Mouse (Mus musculus): ENCODE measurements around the gene Bhlhb9. TPM values are rescaled to one million over a fixed set of nuclear protein-coding genes. Genes with fewer than 3 reads are reported as not detected.
"Not testable (repeated sequence)": the region's sequence is repeated elsewhere in the genome, so short reads cannot be mapped to it uniquely, and the experiment has no call there.

The Bhlhb9 gene
- not detected in 2 replicates for polyA plus RNA-seq (2012; ENCODE audit: insufficient read depth, insufficient read length, low replicate concordance, missing spikeins)

DNA sequence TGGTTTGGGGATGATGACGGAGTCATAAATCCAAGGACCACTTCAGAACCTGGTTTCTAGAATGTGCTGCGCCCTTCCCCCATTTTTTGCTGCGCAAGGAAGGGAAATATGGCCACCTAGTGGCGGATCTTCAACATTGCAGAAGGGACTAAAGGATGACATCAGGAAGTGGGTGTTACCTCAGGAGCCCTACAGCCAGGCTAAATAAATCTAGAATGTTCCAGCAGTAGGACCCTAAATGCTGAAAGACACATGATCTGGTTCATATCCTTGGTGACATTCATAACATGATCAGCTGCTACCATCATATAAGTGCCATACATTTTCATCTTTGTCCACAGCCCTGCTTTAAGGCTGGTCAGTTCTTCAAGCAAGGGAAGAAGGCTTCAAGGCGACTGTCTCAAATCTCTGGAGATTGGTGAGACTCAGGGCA lies at the start of gene Bhlhb9:
Bhlhb9 (plus strand) TSS at position 383 of the 433 bp plus-strand sequence.
- H3K4me1 ChIP-seq (ENCODE audit: control insufficient read depth, insufficient read depth, low read length), result not testable (repeated sequence)
- 14% methylated on average over 4 of the region's 5 CpGs for WGBS
- Histone ChIP-seq H3K4me3 (ENCODE audit: insufficient read depth, low read depth, low read length) (peak within 1 kb of the TSS; percentile 67), H3K27ac (ENCODE audit: insufficient read depth, low read depth, low read length) (peak within 1 kb of the TSS; percentile 80)

DNA sequence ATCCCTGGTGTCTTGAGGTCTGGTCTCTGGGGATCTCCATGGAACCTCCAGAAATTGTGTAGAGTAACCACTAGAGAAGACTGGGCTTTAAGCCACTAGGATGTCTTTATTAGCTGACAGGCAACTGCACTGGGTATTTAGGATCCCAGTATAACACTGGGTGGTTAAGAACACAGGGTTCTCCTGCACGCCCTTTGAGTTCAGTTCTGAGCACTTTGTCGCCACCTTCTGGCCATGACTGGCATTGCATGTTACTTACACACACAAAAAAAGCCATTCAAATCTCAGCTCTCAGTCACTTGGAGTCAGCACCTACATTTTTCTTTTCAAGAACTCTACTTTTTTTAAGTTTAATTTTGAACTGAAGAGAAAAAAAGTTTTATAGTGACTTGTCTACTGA lies 44.6 kb upstream of the Bhlhb9 start:
- no peak for TF ChIP-seq POLR2A (IDR thresholded peaks at IDR 0.05; ENCODE audit: insufficient read depth, low read depth, low read length)
- no peak for TF ChIP-seq CTCF (IDR thresholded peaks at IDR 0.05; ENCODE audit: insufficient read depth, low read depth, low read length)
- 2% methylated on average over 2 of the region's 2 CpGs for WGBS
- H3K4me3 ChIP-seq (ENCODE audit: insufficient read depth, low read depth, low read length), result no peak overlapping the region
- no peak overlapping the region for H3K27ac ChIP-seq (ENCODE audit: insufficient read depth, low read depth, low read length)
- no peaks in the 10 kb centered on the region for H3K4me1 ChIP-seq (ENCODE audit: control insufficient read depth, insufficient read depth, low read length)

DNA sequence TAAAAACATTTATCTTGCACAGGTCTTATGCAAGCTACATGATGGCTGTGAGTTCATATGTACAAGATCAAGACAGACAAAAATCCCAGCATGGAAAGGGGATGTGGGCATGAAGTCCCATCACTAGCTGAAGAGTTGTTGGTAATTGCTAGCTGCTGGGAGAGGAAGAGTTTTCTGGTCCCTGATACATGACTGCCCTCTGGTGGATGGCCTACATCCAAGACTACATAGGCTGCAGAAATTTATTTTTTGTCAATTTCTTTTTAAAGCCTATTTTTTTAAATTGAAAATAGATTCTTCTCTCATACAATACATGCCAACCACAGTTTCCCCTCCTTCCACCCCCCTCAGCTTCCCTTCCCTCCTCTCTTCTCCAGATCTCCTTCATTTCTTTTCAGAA lies 35.7 kb upstream of the Bhlhb9 start:
- no peak overlapping the region for H3K27ac ChIP-seq (ENCODE audit: insufficient read depth, low read depth, low read length)
- no peaks in the 10 kb centered on the region for H3K4me1 ChIP-seq (ENCODE audit: control insufficient read depth, insufficient read depth, low read length)
- no peak overlapping the region for H3K4me3 ChIP-seq (ENCODE audit: insufficient read depth, low read depth, low read length)
- TF ChIP-seq POLR2A (IDR thresholded peaks at IDR 0.05; ENCODE audit: insufficient read depth, low read depth, low read length) (no peak), CTCF (IDR thresholded peaks at IDR 0.05; ENCODE audit: insufficient read depth, low read depth, low read length) (no peak)

DNA sequence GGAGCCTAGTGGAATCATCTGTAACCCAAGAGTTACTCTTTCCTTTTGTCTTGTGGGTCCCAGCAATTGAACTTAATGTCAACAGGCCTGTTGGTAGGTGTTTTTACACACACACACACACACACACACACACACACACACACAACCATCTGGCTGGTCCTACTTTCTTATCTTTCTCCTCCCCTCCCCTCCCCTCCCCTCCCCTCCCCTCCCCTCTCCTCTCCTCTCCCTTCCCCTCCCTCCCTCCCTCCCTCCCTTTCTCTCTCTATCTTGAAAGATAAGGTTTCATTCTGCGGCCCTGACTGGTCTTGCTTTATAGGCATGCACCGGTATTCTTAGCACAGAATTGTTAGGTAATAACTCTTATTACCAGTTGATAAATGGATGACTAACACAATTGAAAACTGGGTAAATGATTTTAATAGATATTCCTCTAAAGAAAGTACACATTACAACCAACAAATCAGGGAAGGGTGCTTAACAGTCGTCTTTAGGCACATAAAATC lies 29.3 kb upstream of the Bhlhb9 start:
- Histone ChIP-seq H3K4me1 (ENCODE audit: control insufficient read depth, insufficient read depth, low read length) (no peaks in the 10 kb centered on the region), H3K27ac (ENCODE audit: insufficient read depth, low read depth, low read length) (no peak overlapping the region), H3K4me3 (ENCODE audit: insufficient read depth, low read depth, low read length) (no peak overlapping the region)
- TF ChIP-seq POLR2A (IDR thresholded peaks at IDR 0.05; ENCODE audit: insufficient read depth, low read depth, low read length), result no peak
- no peak for TF ChIP-seq CTCF (IDR thresholded peaks at IDR 0.05; ENCODE audit: insufficient read depth, low read depth, low read length)
- WGBS, result 66% methylated on average over 3 of the region's 3 CpGs

DNA sequence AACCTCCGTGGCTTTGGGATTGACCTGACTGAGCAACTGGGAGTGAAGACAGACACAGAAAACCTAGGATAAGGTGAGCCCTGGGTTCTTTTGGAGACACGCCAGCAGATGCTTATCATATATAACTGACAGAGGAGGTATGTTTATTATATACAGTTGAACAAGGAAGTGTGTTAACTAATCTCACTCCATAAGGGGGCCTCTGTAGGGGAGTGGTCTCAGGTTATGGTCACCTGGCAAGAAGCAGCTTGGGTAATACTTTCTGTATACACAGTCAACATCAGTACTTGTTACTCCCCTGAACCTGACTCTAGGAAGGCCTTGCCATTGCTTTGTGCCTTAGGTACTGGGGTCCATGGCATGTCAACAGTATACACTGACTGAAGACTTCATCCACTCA lies 28.8 kb upstream of the Bhlhb9 start:
- TF ChIP-seq POLR2A (IDR thresholded peaks at IDR 0.05; ENCODE audit: insufficient read depth, low read depth, low read length) (no peak), CTCF (IDR thresholded peaks at IDR 0.05; ENCODE audit: insufficient read depth, low read depth, low read length) (no peak)
- H3K4me1 ChIP-seq (ENCODE audit: control insufficient read depth, insufficient read depth, low read length), result no peaks in the 10 kb centered on the region
- H3K4me3 ChIP-seq (ENCODE audit: insufficient read depth, low read depth, low read length), result no peak overlapping the region
- WGBS, result 77% methylated on average over 2 of the region's 2 CpGs
- H3K27ac ChIP-seq (ENCODE audit: insufficient read depth, low read depth, low read length), result no peak overlapping the region

DNA sequence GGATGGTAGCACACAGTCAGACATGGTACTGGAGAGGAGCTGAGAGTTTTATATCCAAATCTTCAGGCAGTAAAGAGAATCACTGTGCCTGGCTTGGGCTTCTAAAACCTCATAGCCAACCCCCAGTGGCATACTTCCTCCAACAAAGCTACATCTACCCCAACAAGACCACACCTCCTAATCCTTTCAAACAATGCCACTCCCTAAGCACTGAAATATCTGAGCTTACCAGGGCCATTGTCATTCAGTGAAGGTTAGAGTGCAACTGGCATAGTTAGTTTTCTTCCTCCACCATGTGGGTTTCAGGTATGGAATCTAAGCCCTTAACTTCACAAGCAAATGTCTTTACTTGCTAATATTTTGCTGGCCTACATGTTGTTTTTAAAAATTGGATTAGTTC lies 5.9 kb upstream of the Bhlhb9 start:
- no peak overlapping the region for H3K27ac ChIP-seq (ENCODE audit: insufficient read depth, low read depth, low read length)
- H3K4me1 ChIP-seq (ENCODE audit: control insufficient read depth, insufficient read depth, low read length), result no peaks in the 10 kb centered on the region
- H3K4me3 ChIP-seq (ENCODE audit: insufficient read depth, low read depth, low read length), result no peak overlapping the region
- TF ChIP-seq CTCF (IDR thresholded peaks at IDR 0.05; ENCODE audit: insufficient read depth, low read depth, low read length) (no peak), POLR2A (IDR thresholded peaks at IDR 0.05; ENCODE audit: insufficient read depth, low read depth, low read length) (no peak)

DNA sequence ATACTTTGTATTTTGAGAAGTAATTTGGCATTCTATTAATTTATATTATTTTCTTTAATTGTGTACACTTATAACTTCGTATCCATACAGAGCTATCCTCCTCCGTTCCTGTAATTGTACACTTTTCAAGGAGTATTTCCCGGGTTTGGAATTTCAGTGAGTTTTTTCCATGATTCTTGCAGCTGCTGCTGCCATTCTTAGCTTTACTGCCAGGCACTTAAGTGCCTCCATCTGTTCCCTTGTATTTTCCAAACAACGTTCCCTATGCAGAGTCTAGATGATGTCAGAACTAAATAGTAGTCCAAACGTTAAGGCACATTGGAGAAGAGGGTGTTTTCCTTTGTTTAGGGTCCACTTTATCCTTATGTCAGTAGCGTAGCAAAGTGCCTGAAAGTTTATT lies 5.1 kb upstream of the Bhlhb9 start:
- Histone ChIP-seq H3K4me1 (ENCODE audit: control insufficient read depth, insufficient read depth, low read length) (no peaks in the 10 kb centered on the region), H3K4me3 (ENCODE audit: insufficient read depth, low read depth, low read length) (no peak overlapping the region), H3K27ac (ENCODE audit: insufficient read depth, low read depth, low read length) (no peak overlapping the region)
- WGBS, result 51% methylated on average over 6 of the region's 6 CpGs
- TF ChIP-seq CTCF (IDR thresholded peaks at IDR 0.05; ENCODE audit: insufficient read depth, low read depth, low read length), result no peak
- no peak for TF ChIP-seq POLR2A (IDR thresholded peaks at IDR 0.05; ENCODE audit: insufficient read depth, low read depth, low read length)

DNA sequence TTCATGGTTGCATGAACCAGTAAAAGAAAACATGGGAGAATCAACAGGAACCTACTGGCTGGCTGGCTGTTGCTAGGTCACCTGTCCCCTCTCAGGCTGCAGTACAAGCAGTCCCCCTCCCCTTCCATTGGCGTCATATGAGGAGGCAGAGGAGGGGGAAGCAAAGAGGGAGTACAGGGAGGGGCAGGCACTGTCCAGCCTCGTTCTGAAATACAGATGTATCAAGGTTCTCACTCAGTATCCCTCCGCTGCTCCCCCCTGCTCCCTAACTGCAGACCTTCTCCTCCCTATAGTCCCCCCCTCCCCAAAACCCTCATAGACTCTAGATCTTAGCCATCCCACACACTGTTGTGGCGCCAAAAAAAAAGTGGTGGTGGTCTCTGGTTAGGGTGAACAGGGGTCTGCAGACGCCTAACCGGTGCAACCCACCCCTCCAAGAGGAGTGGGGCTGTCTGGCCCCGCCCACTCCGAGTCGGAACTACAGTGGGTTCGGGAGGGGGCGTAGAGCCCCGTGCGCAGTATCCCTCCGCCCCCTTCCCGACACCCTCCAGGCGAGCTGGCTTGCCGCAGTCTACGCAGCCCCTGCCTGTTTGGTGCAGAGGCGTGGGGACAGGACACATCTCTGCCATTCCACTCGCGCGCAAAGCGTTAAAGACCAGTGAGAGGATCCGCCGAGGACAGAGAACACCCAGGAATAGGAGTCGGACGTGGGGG lies 1.6 kb upstream of the Bhlhb9 start:
- H3K4me1 ChIP-seq (ENCODE audit: control insufficient read depth, insufficient read depth, low read length), result not testable (repeated sequence)
- 0 out of 2 replicates have a peak, but pooled peaks have one; percentile 40 for TF ChIP-seq POLR2A (IDR thresholded peaks at IDR 0.05; ENCODE audit: insufficient read depth, low read depth, low read length)
- Histone ChIP-seq H3K27ac (ENCODE audit: insufficient read depth, low read depth, low read length) (peak overlapping the region; percentile 80), H3K4me3 (ENCODE audit: insufficient read depth, low read depth, low read length) (peak overlapping the region; percentile 67)
- WGBS, result 29% methylated on average over 27 of the region's 27 CpGs

DNA sequence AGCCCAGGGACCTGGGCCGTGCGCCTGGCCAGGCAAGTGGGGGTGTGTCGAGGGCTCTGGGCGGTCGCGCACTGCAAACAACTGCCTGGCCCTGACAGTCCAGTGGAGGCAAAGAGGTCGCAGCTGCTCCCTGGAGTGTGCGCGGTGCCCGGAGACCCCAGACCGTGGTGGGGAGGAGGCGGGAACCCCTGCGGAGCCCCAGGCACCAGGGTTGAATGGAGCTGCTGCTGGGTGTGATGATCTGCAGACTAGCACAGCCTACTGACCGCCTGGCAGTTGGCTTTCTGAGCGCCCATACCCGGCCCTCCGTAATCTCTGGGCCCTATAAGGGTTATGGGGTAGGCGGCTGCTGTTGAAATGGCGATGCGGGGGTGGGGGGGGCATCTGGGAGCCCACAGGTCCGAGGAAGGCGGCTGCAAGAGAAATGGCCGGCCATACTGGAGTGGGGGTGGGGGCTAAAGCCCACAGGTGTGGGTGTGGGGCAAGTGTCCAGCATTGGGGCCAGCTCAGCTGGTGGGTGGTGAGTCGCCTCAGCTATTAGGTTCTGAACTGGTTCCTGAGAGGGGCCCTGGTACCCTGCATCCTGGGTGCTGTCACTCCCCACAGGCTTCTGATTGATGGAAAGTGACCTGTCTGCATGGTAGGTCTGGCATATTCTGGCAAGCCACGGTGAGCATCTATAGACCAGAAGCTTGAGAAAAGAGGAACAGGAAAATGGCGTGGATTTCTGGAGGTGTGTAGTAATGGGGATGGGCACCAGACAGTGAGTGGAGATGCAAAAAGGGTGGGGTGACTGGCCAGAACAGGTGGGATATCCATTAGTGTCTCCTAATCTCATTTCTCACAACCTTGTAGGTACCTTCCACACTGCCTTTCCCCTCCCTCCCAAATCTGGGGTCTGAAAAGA lies 836 bp upstream of the Bhlhb9 start:
- H3K4me1 ChIP-seq (ENCODE audit: control insufficient read depth, insufficient read depth, low read length), result not testable (repeated sequence)
- Histone ChIP-seq H3K27ac (ENCODE audit: insufficient read depth, low read depth, low read length) (peak overlapping the region; percentile 80), H3K4me3 (ENCODE audit: insufficient read depth, low read depth, low read length) (peak overlapping the region; percentile 67)
- WGBS, result 13% methylated on average over 25 of the region's 26 CpGs
